Mouse (Mus musculus): ENCODE results near the gene Slfn5.
"Not testable (repeated sequence)": the region's sequence is repeated elsewhere in the genome, so short reads cannot be mapped to it uniquely, and the experiment has no call there.

Gene Slfn5

DNA sequence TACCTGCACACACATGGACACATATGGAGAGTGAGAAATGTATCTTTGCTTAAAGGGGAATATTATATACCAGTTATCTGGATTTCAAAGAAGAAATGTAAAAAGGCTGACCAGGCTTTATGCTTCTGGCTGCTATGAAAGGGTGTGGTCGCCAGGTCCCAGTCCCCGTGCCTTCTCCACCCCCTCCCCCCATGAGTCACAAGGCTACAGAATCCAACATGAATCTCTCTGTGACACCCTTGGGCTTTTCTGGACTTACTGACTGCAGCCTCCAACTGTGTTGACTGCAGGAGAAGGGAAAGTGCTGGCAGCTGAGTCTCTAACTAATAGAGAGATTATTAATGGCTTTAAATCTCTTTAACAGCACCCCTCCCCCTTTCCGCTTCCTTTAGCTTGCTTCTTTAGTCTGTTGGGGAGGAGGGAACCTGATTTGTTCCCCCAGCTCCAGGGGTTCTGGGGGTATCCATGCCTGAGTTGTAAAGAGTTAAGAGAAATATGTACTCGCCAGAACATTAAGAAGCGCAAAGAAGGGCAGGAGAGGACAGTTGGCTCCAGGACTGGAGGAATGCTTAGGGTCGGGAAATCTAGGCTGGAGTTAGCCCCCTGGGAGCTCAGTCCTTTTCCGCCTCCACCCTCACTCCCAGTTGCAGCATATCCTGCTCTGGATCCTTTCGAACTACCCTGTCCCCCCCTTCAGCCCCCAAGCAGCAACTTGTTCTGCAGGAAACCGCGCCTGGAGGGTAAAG lies at the start of gene Slfn5:
Slfn5 (plus strand) TSS at position 614 of the 746 bp plus-strand sequence.
- no peak for DNase-seq (ENCODE audit: low spot score)

DNA sequence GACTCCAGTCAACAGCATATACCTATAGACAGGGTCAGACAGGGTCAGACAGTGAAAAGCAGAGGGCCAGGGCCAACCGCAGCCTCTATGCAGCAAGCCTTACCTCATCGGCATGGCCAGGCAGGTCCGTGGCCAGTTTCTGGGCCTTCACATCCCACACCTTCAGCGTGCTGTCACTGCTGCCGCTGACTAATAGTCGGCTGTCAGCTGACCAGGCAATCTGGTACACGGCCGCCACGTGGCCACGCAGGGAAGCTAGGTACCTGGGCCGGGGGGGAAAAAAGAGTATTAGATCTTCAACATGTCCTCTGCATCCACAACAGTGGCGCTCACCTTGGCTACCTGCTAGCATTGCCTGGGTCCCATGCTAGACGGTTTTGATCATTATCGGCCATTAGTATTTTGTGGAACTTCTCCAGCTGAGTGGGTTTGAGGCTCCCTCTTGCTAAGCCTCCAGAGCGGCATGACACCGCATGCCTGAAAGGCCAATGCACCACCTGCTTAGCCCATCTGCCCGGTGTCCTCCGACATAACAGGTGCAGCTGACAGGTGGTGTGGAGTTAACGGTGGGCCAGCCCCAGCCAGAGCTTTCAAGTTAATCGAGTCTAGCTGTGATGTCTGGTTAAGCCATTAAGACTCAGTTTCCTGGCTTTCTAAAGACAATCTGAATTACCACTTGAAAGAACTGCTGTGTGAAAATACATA lies 49.4 kb upstream of the Slfn5 start:
- no peak for DNase-seq (ENCODE audit: low spot score)

DNA sequence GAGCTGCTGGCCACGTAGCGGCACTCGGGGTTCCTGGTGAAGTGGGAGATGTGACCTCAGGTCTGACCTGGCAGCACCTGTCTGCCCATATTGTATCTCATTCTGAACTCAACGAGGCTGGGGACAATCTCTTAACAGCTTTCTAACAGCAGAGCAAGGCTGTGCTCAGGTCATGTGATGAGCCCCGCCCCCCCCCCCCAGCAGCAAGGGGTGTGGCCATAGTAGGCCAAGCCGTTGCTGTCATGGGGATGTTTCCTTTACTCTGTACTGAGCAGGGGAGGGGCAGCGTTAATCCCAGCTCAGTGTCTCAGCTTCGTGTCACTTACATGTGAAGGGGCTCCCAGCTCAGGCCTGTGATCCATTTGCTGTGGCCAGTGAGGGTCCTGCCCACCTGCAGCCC lies 46.2 kb upstream of the Slfn5 start:
- DNase-seq (ENCODE audit: low spot score), result no peak

DNA sequence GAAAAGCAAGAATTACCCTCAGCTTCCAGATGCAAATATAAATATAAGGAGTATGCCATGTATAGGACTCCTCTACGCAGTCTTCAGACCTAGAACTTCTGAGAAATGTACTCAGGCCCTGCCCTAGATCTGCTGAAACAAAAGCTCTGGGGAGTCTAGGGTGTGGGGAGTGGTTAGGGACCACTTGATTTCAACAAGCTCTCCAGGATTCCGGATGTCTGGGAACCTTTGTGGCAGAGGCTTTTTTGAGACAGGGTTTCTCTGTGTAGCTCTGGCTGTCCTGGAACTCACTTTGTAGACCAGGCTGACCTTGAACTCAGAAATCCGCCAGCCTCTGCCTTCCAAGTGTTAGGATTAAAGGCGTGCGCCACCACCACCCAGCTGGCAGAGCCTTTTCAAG lies 45.3 kb upstream of the Slfn5 start:
- no peak for DNase-seq (ENCODE audit: low spot score)

DNA sequence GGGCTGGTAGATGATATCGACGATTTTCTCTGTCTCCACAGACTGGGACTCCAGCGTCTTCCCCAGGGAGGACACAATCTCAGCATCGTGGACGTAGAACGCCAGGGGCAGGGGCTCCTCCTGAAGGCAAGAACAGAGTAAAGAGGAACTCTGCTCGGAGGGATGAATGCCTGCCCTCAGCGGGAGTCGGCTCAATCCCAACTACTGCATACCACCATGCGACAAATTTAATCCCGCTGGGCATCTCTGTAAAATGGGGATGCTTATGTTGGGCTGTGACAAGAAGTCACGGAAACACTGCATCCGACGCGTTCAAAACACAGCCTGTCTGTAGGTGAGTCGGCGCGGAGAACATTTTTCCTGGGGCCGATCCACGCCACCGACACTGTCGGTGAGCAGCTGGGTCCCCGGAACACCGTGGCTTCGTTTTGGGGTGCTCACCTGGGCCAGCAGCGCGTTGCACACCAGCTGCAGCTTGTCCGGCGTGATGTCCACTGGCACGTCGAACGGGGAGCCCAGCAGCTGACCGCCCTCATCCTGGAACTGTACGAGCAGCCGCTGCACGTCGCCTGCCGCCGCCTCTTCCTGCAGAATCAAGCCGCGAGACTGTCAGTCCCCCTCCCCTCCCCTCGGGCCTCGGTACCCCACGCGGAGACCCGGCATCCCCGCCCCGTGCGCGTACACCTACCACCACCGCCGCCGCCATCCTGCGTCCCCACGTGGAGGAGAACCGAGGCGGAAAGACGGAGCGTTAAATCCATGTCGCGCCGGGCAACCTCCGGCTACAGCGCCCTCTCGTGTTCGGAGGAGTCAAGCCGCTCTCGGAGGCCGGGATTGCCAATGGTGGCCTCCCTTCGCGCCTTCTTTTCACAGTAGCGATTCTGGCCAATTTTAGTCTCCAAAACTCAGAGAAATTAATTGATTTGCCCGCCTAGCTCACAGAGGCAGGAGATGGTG lies 43.2 kb upstream of the Slfn5 start, which contains the start of gene Nle1:
Nle1 (minus strand) TSS at position 761 of the 957 bp plus-strand sequence.
- peak; percentile 95 for DNase-seq (ENCODE audit: low spot score)

DNA sequence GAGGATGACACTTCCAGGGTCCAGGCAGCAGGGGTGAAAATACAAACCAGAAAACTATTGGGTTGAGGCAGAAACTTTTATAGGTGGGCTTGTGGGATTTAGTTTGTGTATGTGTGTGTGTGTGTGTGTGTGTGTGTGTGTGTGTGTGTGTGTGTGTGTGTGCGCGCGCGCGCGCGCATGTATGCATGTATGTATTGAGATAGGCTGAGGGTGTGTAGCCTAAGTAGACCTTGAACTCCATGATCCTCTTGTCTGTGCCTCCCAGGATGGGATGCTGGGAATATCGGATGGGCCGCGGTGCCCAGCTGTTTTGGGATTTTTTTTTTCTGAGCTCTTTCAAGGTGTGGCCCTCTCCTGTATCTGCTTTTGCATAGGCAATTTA lies 42.5 kb upstream of the Slfn5 start:
- no peak for DNase-seq (ENCODE audit: low spot score)

DNA sequence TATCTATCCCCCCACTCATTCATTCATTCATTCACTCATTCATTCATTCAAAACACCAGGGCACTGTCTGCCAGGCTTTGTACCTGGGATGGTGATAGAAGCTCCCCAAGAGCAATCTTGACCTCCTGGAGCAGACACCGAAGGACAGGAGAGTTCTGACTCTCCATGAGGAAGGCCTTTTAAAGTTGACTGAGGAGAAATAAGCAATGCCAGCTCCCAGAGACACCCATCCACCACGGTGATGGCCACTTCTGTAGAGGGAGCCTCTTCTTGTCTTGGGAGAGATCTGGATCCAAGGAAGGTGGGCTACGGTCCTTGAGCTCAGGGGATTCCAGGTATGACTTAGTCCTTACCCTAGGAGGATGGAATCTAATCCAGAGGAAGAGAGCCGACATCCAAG lies 40.9 kb upstream of the Slfn5 start, which contains the start of gene Unc45b:
Unc45b (plus strand) TSS at position 301 of the 400 bp plus-strand sequence.
- no peak for DNase-seq (ENCODE audit: low spot score)

DNA sequence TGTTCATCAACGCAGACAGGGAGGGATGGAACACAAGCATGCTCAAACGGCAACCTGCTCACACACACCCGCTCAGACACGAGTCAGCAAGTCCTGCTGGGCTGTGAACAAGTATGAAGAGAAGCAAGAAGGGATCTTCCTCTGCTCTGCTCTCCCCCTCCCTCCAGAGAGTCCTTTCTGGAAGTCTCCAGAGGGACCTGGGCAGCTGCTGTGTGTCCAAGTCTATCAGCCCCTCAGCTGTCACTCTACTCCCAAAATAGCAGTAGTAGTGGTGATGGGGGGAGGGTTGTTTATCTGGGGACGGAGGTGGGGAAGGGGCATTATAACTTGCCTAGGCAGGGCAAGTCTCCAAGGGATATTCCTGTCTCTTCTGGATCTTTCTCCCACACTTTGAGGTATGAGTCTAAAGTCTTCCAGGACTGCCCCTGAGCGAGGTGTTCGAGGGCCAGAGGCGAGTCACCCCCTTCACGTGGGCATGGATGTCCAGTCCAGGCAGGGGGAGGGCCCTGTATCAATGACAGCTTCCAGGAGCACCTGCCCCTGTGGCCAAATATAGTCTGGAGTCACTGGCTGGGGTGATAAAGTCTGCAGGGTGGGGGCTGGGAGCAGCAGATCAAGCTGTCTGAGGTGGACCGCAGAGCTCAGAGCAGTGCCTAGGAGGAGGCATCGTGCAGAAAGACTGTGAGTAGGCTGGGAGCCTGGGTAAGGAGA lies 40.3 kb upstream of the Slfn5 start:
- no peak for DNase-seq (ENCODE audit: low spot score)

DNA sequence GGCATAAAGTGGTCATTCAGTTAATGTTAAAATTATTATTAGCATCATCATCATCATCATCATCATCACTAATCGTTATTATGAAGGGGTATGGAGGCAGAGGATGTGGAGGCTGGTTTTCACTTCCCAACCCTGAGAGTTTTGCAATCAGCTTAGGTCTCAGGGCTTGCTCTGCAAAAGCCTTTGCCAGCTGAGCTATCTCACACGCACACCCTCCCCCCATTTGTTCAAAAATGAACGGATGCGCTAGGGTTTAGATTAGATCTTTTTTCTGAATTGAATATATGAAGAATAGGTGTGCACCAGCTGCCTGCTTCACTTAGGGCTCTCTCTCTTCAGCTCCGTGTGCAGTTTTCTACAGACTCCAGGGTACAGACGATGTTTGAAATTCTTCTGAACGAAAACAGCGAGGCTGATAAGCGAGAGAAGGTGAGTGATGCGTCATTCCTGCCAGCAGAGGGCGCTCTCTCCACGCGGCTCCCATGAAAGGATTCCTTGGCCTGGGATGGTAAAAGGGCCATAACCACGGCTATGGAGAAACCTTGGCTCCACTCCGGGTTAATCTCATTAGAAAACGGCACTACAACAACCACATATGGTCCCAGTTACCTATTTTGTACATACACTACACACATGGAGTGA lies 36.3 kb upstream of the Slfn5 start:
- peak; percentile 92 for DNase-seq (ENCODE audit: low spot score)

DNA sequence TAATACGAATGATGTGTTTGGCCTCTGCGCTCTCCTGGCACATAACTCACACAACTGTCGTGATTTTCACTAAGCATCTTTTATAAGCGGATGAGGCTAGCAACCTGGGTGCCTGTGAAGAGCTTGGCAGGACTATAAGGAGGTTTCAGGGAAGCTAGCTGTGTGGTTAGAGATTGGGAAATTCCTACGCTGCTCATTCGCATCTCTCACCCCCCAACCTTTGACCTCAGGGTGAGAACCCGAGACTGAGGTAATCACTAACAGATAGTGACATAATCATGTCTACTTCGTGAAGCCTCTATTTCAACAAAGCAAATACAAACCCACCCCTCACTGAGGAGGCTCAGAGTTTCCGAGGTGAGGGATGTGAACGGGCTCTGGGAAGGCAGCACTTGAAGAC lies 30.4 kb upstream of the Slfn5 start:
- DNase-seq (ENCODE audit: low spot score), result no peak

DNA sequence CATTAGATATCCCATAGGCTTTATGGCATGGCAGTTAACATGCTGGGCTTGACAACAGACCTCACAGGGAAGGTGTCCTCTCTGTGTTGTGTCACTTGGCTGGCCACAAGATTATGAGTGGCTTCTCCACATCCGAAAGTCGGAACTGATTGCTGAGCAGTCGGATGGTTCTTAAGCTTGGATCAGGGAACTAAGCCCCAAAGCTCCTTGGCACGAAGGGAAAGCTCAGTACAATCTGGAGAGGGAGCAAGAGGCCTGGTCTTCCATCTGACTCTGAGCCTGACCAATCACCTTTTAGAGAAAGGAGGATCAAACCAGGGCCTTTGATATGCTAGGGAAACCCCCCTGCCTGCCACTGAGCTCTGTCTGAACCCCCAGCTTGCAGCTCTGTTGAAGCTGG lies 29.5 kb upstream of the Slfn5 start:
- DNase-seq (ENCODE audit: low spot score), result no peak

DNA sequence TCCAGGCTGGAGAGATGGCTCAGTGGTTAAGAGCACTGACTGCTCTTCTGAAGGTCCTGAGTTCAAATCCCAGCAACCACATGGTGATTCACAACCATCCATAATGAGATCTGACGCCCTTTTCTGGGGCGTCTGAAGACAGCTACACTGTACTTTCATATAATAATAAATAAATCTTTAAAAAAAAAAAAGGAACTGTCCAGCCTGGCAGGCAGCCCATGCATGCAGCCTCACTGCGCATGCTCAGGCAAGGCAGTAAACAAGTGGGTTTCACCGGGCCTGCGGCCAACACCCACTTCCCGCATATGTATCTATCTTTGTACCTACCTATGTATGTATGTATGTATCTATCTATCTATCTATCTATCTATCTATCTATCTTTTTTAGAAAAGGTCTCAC lies 27.2 kb upstream of the Slfn5 start:
- DNase-seq (ENCODE audit: low spot score), result not testable (repeated sequence)

DNA sequence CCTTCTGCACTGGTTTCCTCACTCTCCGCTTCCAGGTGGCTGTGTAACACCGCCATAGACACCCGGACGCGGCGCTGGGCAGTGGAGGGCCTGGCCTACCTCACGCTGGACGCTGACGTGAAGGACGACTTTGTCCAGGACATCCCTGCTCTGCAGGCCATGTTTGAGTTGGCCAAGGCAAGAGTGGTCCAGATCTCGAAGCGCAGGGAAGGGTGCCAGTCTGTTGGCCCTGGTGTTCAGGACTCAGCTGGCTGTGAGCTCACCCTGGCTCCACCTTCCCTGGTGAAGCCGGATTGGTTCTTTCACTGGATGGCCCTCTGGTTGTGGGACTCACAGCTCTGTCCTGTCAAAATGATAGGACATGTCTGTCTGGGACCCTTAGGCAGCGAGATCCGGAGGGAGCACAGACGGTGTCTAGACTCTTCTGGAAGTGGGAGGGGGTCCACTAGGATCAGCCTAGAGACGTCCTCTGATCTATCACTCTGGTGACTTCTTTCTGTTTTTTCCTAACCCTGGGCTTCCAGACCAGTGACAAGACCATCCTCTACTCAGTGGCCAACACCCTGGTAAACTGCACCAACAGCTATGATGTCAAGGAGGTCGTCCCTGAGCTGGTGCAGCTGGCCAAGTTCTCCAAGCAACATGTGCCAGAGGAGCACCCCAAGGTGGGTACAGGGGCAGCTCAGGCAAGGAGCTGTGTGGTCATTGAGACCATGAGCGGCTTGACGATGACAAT lies 22.1 kb upstream of the Slfn5 start:
- DNase-seq (ENCODE audit: low spot score), result no peak

DNA sequence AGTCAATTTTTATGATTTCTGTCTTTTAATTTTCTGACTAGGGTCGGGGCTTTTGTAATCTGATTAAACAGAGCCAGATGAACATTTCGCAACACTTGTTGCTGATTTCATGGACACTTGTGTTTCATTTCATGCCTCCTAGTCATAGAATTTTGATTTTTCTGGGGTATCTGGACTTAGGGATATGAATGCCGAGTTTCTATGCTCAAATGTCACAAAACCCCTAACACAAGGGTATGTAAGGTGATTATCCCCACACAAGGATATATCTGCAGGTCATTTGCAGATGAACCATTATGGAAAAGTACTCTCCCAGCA lies 21.6 kb upstream of the Slfn5 start:
- DNase-seq (ENCODE audit: low spot score), result no peak

DNA sequence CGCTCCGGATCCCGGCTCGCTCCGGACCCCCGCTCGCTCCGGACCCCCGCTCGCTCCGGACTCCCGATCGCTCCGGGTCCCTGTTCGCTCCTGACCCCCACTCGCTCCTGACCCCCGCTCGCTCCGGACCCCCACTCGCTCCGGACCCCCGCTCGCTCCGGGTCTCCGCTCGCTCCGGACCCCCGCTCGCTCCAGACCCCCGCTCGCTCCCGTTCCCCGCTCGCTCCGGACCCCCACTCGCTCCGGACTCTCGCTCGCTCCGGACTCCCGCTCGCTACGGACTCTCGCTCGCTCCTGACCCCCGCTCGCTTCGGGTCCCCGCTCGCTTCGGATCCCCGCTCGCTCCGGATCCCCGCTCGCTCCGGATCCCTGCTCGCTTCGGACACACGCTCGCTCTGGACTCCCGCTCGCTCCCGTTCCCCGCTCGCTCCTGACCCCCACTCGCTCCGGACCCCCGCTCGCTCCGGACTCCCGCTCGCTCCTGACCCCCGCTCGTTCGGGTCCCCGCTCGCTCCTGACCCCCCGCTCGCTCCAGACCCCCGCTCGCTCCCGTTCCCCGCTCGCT lies 20.7 kb upstream of the Slfn5 start:
- DNase-seq (ENCODE audit: low spot score), result peak; percentile 29

DNA sequence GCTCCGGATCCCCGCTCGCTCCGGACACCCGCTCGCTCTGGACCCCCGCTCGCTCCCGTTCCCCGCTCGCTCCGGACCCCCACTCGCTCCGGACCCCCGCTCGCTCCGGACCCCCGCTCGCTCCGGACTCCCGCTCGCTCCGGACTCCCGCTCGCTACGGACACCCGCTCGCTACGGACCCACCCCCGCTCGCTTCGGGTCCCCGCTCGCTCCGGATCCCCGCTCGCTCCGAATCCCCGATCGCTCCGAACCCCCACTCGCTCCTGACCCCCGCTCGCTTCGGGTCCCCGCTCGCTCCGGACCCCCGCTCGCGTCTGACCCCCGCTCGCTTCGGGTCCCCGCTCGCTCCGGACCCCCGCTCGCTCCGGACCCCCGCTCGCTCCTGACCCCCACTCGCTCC lies 20.0 kb upstream of the Slfn5 start:
- DNase-seq (ENCODE audit: low spot score), result not testable (repeated sequence)

DNA sequence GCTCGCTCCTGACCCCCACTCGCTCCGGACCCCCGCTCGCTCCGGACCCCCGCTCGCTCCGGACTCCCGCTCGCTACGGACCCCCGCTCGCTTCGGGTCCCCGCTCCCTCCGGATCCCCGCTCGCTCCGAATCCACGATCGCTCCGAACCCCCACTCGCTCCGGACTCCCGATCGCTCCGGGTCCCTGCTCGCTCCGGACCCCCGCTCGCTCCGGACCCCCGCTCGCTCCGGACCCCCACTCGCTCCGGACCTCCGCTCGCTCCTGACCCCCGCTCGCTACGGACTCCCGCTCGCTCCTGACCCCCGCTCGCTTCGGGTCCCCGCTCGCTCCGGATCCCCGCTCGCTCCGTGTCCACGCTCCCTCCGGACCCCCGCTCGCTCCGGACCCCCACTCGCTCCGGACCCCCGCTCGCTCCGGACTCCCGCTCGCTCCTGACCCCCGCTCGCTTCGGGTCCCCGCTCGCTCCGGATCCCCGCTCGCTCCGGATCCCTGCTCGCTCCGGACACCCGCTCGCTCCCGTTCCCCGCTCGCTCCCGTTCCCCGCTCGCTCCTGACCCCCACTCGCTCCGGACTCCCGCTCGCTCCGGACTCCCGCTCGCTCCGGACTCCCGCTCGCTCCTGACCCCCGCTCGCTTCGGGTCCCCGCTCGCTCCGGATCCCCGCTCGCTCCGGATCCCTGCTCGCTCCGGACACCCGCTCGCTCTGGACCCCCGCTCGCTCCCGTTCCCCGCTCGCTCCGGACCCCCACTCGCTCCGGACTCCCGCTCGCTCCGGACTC lies 19.3 kb upstream of the Slfn5 start:
- not testable (repeated sequence) for DNase-seq (ENCODE audit: low spot score)

DNA sequence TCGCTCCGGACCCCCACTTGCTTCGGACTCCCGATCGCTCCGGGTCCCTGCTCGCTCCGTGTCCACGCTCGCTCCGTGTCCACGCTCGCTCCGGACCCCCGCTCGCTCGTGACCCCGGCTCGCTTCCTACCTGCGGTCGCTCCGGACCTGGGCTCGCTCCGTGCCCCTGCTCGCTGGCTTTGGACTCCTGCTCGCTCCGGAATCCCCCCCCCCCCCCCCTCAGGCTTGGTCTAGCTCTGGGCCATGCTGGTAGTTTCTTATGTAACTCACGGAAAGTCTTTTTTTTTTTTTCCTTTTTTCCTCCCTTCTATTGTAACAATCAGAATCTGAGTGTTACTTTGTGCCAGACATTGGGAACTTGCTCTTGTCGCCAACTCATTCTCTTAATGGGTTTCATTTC lies 18.0 kb upstream of the Slfn5 start:
- DNase-seq (ENCODE audit: low spot score), result no peak

DNA sequence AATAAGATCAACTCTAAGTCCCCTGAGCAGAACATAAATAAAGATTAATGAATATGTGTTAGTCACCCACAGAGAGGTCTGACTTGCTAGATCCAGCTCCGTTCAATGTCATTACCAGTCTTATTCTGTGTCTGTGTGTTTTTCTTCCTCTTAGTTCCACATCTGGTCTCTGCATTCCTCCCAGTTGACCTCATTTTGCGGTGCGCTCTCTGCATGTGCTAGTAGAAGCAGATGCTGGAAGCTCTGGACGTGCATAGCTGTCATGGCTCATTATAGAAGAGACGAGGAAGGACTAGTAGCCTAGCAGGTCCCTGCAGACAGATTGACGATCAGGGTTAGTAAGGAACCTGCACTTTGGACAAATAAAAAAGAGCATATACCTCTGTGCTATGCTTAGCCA lies 7.8 kb upstream of the Slfn5 start:
- peak; percentile 34 for DNase-seq (ENCODE audit: low spot score)

DNA sequence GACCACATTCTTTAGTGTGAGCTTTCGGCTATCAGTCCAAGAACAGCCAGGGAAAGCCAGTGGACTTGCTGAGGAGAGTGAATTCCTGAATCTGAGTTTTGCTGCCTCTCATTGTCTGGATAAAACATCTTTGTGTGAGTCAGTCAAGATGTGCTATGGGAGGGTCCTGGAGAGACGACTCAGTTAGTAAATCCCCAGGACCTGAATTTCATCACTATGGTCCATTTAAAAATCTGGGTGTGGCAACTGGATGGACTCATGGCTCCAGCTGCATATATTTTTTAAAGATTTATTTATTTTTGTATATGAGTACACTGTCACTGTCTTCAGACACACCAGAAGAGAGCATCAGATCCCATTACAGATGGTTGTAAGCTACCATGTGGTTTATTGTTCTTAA lies 5.5 kb upstream of the Slfn5 start:
- DNase-seq (ENCODE audit: low spot score), result no peak

Measured in embryo, embryonic 10.5 days (tissue).